Mouse (Mus musculus) subcutaneous adipose tissue, adult 2 months (tissue): ENCODE data around the gene Gpr182. TPM values are rescaled to one million over a fixed set of nuclear protein-coding genes. Genes with fewer than 3 reads are reported as not detected.

Source experiments
- polyA plus RNA-seq: library from polyadenylated mRNA; depleted of rRNA; stranded (reverse); fragments of >200 nt; gene quantifications from 2 replicates; pipeline ENCODE4 v1.2.3, GENCODE M21; 2012; ENCODE audit warnings: low replicate concordance; rRNA removed

Gpr182 gene
- 2.8 and 13.7 TPM in 2 replicates for polyA plus RNA-seq

DNA sequence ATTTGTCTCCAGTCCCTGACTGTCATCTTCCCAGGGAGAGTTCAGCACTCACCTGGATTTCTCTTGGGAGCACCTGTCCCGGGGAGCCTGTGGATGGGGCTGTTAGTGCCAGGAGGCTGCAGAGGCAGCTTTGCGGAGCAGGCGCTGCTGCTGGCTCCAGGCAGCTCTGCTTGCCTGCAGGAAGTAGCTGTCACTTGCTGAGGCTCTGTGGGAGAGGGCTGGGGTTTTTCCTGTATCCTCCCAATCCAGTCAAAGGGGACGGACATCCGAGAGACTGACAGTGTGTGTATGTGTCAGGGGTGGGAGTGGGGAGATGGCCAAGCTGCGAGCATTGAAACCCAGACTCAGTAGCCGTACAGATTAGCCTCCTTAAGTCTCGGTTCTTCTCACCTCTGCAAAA, at the start of gene Gpr182:
Gpr182 (minus strand) TSS at position 185 of the 400 bp plus-strand sequence.

DNA sequence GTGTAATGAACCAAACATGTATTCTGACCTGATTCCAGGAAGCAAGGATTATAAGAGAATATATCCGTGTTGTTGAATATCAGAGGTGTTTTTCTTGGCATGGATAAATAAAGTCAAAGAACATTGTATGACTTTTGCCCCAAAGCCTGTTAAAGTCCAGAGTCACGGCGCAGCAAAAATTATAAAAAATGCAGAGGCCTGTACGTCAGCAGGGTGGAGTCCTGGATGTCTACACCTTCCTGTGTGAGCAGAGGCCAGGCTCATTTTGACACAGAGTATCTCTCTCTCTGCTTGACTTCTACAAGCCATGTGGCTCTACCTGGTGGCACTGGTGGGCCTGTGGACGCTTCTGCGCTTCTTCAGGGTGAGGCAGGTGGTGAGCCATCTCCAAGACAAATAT, 49.4 kb upstream of the Gpr182 start, which contains the start of gene Rdh16:
Rdh16 (plus strand) TSS at position 262 of the 400 bp plus-strand sequence.

DNA sequence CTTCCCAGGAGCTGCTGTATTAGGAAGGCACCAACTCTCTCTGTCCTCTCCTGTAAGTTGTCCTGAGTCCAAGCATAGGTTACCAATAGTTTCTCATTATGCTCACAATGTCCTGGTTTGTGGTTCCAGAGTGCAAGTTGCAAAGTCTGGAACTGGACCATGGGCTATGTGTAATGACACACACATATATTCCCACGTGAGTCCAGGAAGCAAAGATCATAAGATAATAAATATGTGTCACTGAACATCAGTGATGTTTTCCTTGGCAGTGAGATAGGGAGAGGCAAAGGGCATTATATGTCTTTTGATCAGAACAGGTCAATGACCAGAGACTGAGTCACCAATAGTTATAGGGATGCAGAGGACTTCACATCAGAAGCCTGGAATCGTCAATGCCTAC, 24.5 kb upstream of the Gpr182 start, which contains the start of gene Rdh9:
Rdh9 (plus strand) TSS at position 376 of the 400 bp plus-strand sequence.

DNA sequence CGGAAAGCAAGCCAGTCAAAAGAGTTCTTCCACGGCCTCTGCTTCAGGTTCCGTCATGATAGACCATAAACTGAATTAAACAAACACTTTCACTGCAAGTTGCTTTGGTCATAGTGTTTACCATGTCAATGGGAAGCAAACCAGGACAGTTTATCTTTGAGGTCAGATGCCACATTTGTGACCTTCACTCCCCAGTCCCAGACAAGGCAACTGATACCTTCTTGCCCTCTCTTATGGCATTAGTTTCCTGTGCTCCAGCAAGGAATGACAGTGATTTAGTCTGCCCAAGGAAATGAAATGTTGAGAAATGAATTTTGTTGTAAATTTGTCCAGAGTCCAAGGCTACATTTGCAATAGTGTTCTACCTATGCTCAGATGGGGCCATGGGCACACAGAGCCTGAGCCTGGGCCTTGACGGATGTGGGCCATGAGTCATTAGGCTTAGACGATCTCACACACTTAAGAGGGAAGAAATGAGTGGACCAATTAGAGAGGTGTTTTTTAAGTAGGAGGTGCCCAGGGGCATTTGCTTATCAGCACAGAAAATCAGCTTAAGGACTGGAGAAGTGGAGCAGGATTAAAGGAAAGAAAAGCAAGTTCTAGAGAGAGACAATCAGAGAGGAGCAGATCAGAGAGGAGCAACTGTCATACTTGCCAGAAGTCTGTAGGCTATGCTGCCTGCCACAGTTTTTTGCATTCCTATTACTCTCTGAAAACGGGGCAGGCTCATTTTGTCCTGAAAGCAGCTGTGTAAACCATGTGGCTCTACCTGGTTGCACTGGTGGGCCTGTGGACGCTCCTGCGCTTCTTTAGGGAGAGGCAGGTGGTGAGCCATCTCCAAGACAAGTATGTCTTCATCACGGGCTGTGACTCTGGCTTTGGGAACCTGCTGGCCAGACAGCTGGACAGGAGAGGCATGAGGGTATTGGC, 7.9 kb upstream of the Gpr182 start, which contains the start of the genes Rdh1 and Rdh16f1:
Rdh1 (plus strand) TSS at position 541 of the 930 bp plus-strand sequence.
Rdh16f1 (plus strand) TSS at position 607 of the 930 bp plus-strand sequence.

DNA sequence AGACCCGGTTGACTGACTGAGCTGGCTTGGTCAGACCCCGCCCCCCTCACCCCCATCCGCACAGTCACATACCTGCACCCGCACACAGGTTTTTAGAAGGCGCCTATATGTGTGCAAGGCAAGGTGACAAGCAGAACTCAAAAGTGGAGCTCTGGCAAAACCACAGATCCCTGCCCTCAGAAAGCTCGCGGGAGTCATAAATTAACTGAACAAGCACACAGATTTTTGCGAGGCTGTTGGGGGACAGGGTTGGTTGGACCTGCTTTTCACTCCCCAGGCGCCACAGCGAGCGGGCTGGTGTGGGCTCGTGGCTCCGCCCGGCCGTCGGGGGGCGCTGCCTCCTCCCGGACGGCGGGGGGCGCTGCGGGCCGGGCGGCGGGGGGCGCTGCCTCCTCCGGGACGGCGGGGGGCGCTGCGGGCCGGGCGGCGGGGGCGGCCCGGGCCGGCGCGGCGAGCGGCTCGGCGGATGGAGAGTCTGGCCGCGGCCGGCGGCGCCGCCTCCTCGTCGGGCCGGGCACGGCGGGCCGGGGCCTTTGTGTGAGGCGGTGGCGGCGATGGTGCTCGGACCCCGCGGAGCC, 12.4 kb downstream of the Gpr182 start, which contains the start of gene Zbtb39:
Zbtb39 (plus strand) TSS at position 456 of the 578 bp plus-strand sequence.

DNA sequence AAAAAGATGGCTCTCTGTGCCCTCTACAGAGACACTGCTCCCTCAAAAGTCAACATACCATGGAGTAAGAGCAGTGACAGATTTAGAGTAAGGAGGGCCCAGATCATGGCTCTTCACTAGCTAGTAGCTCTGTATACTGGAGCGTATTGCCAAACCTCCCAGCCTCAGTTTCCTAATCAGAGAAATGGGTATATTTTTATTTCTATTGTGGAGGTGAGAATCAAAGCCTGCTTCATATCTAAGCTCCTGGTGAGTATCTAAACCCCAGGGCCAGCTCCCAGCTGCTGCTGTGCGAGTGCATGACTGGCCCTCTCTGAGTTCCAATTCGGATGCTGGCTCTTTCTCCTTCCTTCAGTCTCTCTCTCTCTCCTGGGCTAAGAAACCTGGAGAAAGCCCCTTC, 27.4 kb downstream of the Gpr182 start, which contains the start of gene Tac2:
Tac2 (plus strand) TSS at position 301 of the 400 bp plus-strand sequence.

DNA sequence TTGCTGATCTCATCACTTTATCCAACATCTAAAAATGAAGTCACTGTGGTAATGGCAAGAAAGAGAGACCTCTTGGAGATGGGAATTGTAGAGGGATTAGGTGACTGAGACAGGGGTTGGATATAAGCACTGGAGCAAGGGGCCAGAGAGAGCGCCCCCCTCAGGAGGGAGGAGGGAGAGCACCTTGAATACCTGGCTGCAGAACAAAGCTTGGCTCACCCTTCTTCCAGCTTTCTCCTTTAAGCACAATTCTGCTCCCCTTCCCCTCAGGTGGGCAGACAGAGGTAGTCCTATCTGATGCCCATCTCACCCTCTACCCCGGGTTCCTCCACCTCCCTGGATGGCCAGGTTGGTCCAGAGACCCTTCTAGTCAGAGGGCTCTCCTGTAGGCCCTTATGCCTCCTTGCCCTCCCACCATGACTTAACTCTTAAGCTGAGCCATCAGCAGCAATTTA, 46.7 kb downstream of the Gpr182 start, which contains the start of gene Myo1a:
Myo1a (plus strand) TSS at position 405 of the 455 bp plus-strand sequence.

Other genes with a start within 250 kb of the Gpr182 start
- 51.9 and 59.2 TPM in 2 replicates for gene Ndufa4l2, start 236.8 kb downstream of the Gpr182 start, polyA plus RNA-seq
- gene Shmt2, start 229.3 kb downstream of the Gpr182 start, polyA plus RNA-seq = 40.8 and 93.7 TPM in 2 replicates
- 0.09 and 0.36 TPM in 2 replicates for gene Nxph4, start 217.2 kb downstream of the Gpr182 start, polyA plus RNA-seq
- 237 and 318 TPM in 2 replicates for gene Lrp1, start 130.6 kb downstream of the Gpr182 start, polyA plus RNA-seq
- 111 and 133 TPM in 2 replicates for gene Stat6, start 108.7 kb downstream of the Gpr182 start, polyA plus RNA-seq
- 2.8 and 5.3 TPM in 2 replicates for gene Nemp1, start 84.8 kb downstream of the Gpr182 start, polyA plus RNA-seq
- gene Nab2, start 83.2 kb downstream of the Gpr182 start, polyA plus RNA-seq = 15.5 and 48.9 TPM in 2 replicates
- 0.10 and 0.33 TPM in 2 replicates for gene Myo1a, start 46.6 kb downstream of the Gpr182 start, polyA plus RNA-seq
- gene Tac2, start 27.3 kb downstream of the Gpr182 start, polyA plus RNA-seq = 0.35 TPM in 1 of 2 replicates, not detected in the other
- 5.9 and 12.6 TPM in 2 replicates for gene Zbtb39, start 12.2 kb downstream of the Gpr182 start, polyA plus RNA-seq
- gene Rdh1, start 8.0 kb upstream of the Gpr182 start, polyA plus RNA-seq = 0.03 and 3.0 TPM in 2 replicates
- 4.2 TPM in 1 of 2 replicates, not detected in the other for gene Rdh16f1, start 8.1 kb upstream of the Gpr182 start, polyA plus RNA-seq
- gene Rdh9, start 24.7 kb upstream of the Gpr182 start, polyA plus RNA-seq = 0.11 TPM in 1 of 2 replicates, not detected in the other
- gene Rdh16, start 49.4 kb upstream of the Gpr182 start, polyA plus RNA-seq = 0.12 TPM in 1 of 2 replicates, not detected in the other
- gene Rdh19, start 98.2 kb upstream of the Gpr182 start, polyA plus RNA-seq = not detected in 2 replicates
- gene Rdh16f2, start 114.7 kb upstream of the Gpr182 start, polyA plus RNA-seq = 0.13 TPM in 1 of 2 replicates, not detected in the other
- 0.58 TPM in 1 of 2 replicates, not detected in the other for gene Rdh7, start 137.1 kb upstream of the Gpr182 start, polyA plus RNA-seq
- gene Sdr9c7, start 146.8 kb upstream of the Gpr182 start, polyA plus RNA-seq = not detected in 2 replicates